Mouse (Mus musculus) embryonic fibroblast, embryonic 13.5 days (primary cell): Measurements from ENCODE around the gene Hist1h2ao. TPM values are rescaled to one million over a fixed set of nuclear protein-coding genes. Genes with fewer than 3 reads are reported as not detected.
"Not testable (repeated sequence)": the region's sequence is repeated elsewhere in the genome, so short reads cannot be mapped to it uniquely, and the experiment has no call there.

Experiments
- H3K27ac ChIP-seq: 2 replicates; pipeline ENCODE4 v1.5.1; 2012; ENCODE audit warnings: low read length, control low read depth, inconsistent platforms; ENCODE audit not compliant: insufficient read depth
- H3K4me1 ChIP-seq: 2 replicates; pipeline ENCODE4 v1.6.1; 2011; ENCODE audit warnings: low read length; ENCODE audit not compliant: control insufficient read depth, insufficient read depth
- H3K4me3 ChIP-seq: 2 replicates; pipeline ENCODE4 v1.5.1; 2011; ENCODE audit warnings: mild to moderate bottlenecking, control low read depth, low read length; ENCODE audit not compliant: insufficient read depth
- CTCF ChIP-seq: IDR thresholded peaks from 2 replicates; pipeline ENCODE4 v1.5.1; 2011; ENCODE audit warnings: mild to moderate bottlenecking, control low read depth, low read length, moderate library complexity, borderline replicate concordance; ENCODE audit not compliant: insufficient read depth
- POLR2A ChIP-seq: IDR thresholded peaks from 2 replicates; pipeline ENCODE4 v1.6.1; 2011; ENCODE audit warnings: low read depth, mild to moderate bottlenecking, control low read depth, low read length, moderate library complexity
- polyA plus RNA-seq: library from polyadenylated mRNA; stranded (reverse); fragments of >200 nt; gene quantifications from 2 replicates; pipeline ENCODE4 v1.2.4, GENCODE M21; 2011; ENCODE audit warnings: low read depth; ENCODE audit not compliant: missing spikeins, insufficient read length

Hist1h2ao gene
- polyA plus RNA-seq, result not detected in 2 replicates

- H3K4me1 ChIP-seq, H3K27ac ChIP-seq, H3K4me3 ChIP-seq: not testable (repeated sequence)
Measured at GRCm38 (mm10) chr13:21810073-21810472, at the start of gene Hist1h2ao, which contains the start of gene Hist1h2bq. Gene Hist1h2ao, plus strand, starts transcription at chr13:21810465. Gene Hist1h2bq, minus strand, starts transcription at chr13:21810197.

GRCm38 (mm10) chr13:21778814-21779766 lies 31.2 kb upstream of the Hist1h2ao start:
- Histone ChIP-seq H3K27ac (peak overlapping the region; percentile 63), H3K4me3 (peak overlapping the region; percentile 62), H3K4me1 (no peaks in the 10 kb centered on the region)
- TF ChIP-seq POLR2A (peak; percentile 98), CTCF (no peak)

- peak within 1 kb of the TSS; percentile 62 for H3K4me3 ChIP-seq
- H3K27ac ChIP-seq, result peak within 1 kb of the TSS; percentile 63
- TF ChIP-seq CTCF (no peak), POLR2A (peak; percentile 94)
- no peaks in the 10 kb centered on the region for H3K4me1 ChIP-seq
Measured at GRCm38 (mm10) chr13:21779767-21780731, 30.2 kb upstream of the Hist1h2ao start, which contains the start of gene Hist1h1b. Gene Hist1h1b, minus strand, starts transcription at chr13:21780625.

- TF ChIP-seq CTCF (no peak), POLR2A (no peak)
- no peaks in the 10 kb centered on the region for H3K4me1 ChIP-seq
- H3K27ac ChIP-seq, result no peak overlapping the region
- no peak overlapping the region for H3K4me3 ChIP-seq
Measured at GRCm38 (mm10) chr13:21781021-21781555, 29.2 kb upstream of the Hist1h2ao start.

GRCm38 (mm10) chr13:21781639-21782038 lies 28.6 kb upstream of the Hist1h2ao start:
- Histone ChIP-seq H3K4me1 (no peaks in the 10 kb centered on the region), H3K27ac (no peak overlapping the region), H3K4me3 (no peak overlapping the region)
- no peak for TF ChIP-seq POLR2A
- no peak for TF ChIP-seq CTCF

GRCm38 (mm10) chr13:21782361-21783254 lies 27.7 kb upstream of the Hist1h2ao start:
- TF ChIP-seq POLR2A, result peak; percentile 87
- H3K4me3 ChIP-seq, result peak overlapping the region; percentile 46
- H3K27ac ChIP-seq, result peak overlapping the region; percentile 96
- H3K4me1 ChIP-seq, result not testable (repeated sequence)

- Histone ChIP-seq H3K4me1 (no peaks in the 10 kb centered on the region), H3K27ac (peak within 1 kb of the TSS; percentile 96), H3K4me3 (peak within 1 kb of the TSS; percentile 46)
- no peak; the same call in none of the 2 replicates for TF ChIP-seq POLR2A
- TF ChIP-seq CTCF, result no peak
Measured at GRCm38 (mm10) chr13:21783255-21783617, 27.0 kb upstream of the Hist1h2ao start, which contains the start of gene Hist1h3i. Gene Hist1h3i, minus strand, starts transcription at chr13:21783370.

GRCm38 (mm10) chr13:21783734-21784161 lies 26.5 kb upstream of the Hist1h2ao start:
- TF ChIP-seq CTCF (no peak), POLR2A (no peak)
- no peak overlapping the region for H3K4me3 ChIP-seq
- H3K27ac ChIP-seq, result peak overlapping the region; percentile 91
- H3K4me1 ChIP-seq, result no peaks in the 10 kb centered on the region
